Mouse (Mus musculus): Measurements from ENCODE around the gene March4. TPM values are rescaled to one million over a fixed set of nuclear protein-coding genes. Genes with fewer than 3 reads are reported as not detected.

Gene March4
- not detected for polyA plus RNA-seq (2014; fragmentation: Illumina TruSeq; extraction: RNeasy Lipid Tissue Mini Kit (QIAGEN cat#74804); ENCODE audit: low read depth, low replicate concordance)

GRCm38 (mm10) chr1:72536611-72537351 is at the start of gene March4:
TSS of gene March4 (minus strand) at chr1:72536930.

DNA sequence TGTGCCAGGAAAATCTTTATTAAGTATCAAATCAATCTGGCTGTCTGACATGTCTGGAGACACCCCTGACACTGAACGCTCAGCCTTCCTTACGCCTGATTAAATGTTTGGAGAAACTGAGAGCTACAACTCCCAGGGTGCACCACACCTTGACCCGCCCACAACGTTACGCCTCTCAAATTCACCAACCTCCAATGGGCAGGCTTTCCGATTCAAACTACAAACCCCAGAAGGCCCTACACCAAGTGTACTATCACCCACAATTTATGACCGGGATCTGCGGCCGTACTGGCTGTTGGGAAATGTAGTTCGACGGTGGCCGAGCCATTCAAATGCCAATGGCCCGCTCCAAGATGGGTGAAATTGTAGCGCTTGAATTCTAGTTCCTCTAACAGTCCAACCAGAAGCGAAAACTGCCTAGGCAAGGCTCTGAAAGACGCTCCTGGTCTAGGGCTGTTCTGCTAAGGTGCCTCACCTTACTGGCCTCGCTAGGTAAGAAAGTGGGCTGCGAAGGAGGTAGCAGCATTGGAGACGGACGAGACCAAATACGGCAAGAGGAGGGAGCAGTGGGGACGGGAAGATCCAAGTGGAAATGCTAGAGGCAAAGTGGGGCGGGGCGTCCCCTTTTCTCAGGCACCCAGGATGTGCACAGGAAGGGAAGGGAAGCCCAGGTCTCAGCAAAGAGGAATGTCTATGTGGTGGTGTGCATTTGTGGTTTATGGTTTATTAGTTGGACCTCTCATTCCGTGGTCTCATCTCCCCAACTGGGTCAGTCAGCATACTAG is 46.4 kb upstream of the March4 start, which contains the start of gene Smarcal1:
Gene Smarcal1 (plus strand): TSS at position 305 of the 785 bp plus-strand sequence.

Other genes with a start within 250 kb of the March4 start
- gene Xrcc5, start 229.5 kb downstream of the March4 start, polyA plus RNA-seq (2014; fragmentation: Illumina TruSeq; extraction: RNeasy Lipid Tissue Mini Kit (QIAGEN cat#74804); ENCODE audit: low read depth, low replicate concordance), result 19.2 TPM
- 23.7 TPM for gene Smarcal1, start 46.3 kb upstream of the March4 start, polyA plus RNA-seq (2014; fragmentation: Illumina TruSeq; extraction: RNeasy Lipid Tissue Mini Kit (QIAGEN cat#74804); ENCODE audit: low read depth, low replicate concordance)
- not detected for gene Ankar, start 163.6 kb upstream of the March4 start, polyA plus RNA-seq (2014; fragmentation: Illumina TruSeq; extraction: RNeasy Lipid Tissue Mini Kit (QIAGEN cat#74804); ENCODE audit: low read depth, low replicate concordance)
- 588 TPM for gene Rpl37a, start 174.4 kb upstream of the March4 start, polyA plus RNA-seq (2014; fragmentation: Illumina TruSeq; extraction: RNeasy Lipid Tissue Mini Kit (QIAGEN cat#74804); ENCODE audit: low read depth, low replicate concordance)